Mouse (Mus musculus) neural tube, embryonic 13.5 days (tissue): ENCODE measurements around the gene Prkg1. TPM values are rescaled to one million over a fixed set of nuclear protein-coding genes. Genes with fewer than 3 reads are reported as not detected.

Experiments
- ATAC-seq: fragments of 200-750 bp; cut with Nextera tagmentation; 2 replicates; pipeline ENCODE4 v1.8.0; 2017; ENCODE audit warnings: low read depth, mild to moderate bottlenecking, moderate TSS enrichment, moderate library complexity
- H3K27ac ChIP-seq: fragments of 300-500 bp; sonication (generic); replicated peaks from 2 replicates; pipeline ENCODE4 v1.5.1; 2015; ENCODE audit warnings: moderate library complexity, mild to moderate bottlenecking, inconsistent platforms
- H3K27me3 ChIP-seq: fragments of 300-500 bp; sonication (generic); 2 replicates; pipeline ENCODE4 v1.6.1; 2015; ENCODE audit warnings: mild to moderate bottlenecking, inconsistent platforms
- H3K36me3 ChIP-seq: fragments of 300-500 bp; sonication (generic); 2 replicates; pipeline ENCODE4 v1.6.1; 2015; ENCODE audit warnings: mild to moderate bottlenecking, inconsistent platforms
- H3K4me1 ChIP-seq: fragments of 300-500 bp; sonication (generic); replicated peaks from 2 replicates; pipeline ENCODE4 v1.6.1; 2015; ENCODE audit warnings: inconsistent platforms
- H3K4me2 ChIP-seq: fragments of 300-500 bp; sonication (generic); 2 replicates; pipeline ENCODE4 v1.6.1; 2015; ENCODE audit warnings: inconsistent platforms, mild to moderate bottlenecking, moderate library complexity
- H3K4me3 ChIP-seq: fragments of 300-500 bp; sonication (generic); 2 replicates; pipeline ENCODE4 v1.5.1; 2015; ENCODE audit warnings: mild to moderate bottlenecking, inconsistent platforms
- H3K9ac ChIP-seq: fragments of 300-500 bp; sonication (generic); 2 replicates; pipeline ENCODE4 v1.6.1; 2015; ENCODE audit warnings: moderate library complexity, mild to moderate bottlenecking, inconsistent platforms
- H3K9me3 ChIP-seq: fragments of 300-500 bp; sonication (generic); 2 replicates; pipeline ENCODE4 v1.6.1; 2016; ENCODE audit warnings: inconsistent platforms
- WGBS: fragments of 180-500 bp; shearing (Covaris S2); methylation state at CpG from one replicate; pipeline ENCODE4 v1.1.7; 2015; 5-methylcytosine and 5-hydroxymethylcytosine counted together
- polyA plus RNA-seq: library from polyadenylated mRNA; unstranded; fragments of >200 nt; fragmentation: Nextera tagmentation; extraction: Ambion mirVana; gene quantifications from 2 replicates; pipeline ENCODE4 v1.2.1, GENCODE M21; 2015

Gene Prkg1
- polyA plus RNA-seq: 9.2 and 9.9 TPM in 2 replicates

DNA sequence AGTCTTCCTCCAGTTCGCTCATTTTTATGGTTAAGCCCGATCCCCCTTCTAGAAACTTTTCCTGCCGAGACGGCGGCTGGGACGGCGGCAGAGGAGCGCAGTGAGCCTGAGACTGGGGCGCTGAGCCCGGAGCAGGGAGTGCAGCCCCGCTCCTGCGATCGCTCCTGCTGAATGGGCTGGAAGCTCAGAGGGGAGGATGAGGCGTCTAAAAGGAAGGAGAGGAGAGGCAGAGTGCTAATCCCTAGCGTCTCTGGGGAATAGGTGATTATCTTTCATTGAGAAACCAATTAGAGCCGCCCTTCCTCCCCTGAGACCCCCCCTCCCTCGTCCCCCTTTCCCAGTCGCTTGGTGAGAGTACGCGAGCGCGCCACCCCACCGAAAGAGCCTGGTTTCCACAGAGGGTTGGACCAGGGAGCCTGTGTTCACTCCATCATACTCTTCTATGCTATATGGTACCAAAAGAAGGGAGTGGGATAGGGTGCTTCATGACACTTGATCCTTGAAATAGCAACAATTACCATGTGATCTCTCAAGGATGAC lies at the start of gene Prkg1:
Prkg1 (minus strand) TSS at position 233 of the 540 bp plus-strand sequence.
- peak; percentile 88 for ATAC-seq
- Histone ChIP-seq H3K9me3 (no peaks in the 10 kb centered on the region), H3K4me3 (peak within 1 kb of the TSS; percentile 57), H3K36me3 (no peaks in the 10 kb centered on the region), H3K4me1 (peaks cover 32% of the 10 kb centered on the region), H3K27me3 (peaks cover 48% of the 10 kb centered on the region), H3K27ac (peak within 1 kb of the TSS; percentile 79), H3K9ac (peak within 1 kb of the TSS; percentile 75), H3K4me2 (peak within 1 kb of the TSS; percentile 96)
- WGBS: under 1% methylated on average over 23 of the region's 23 CpGs

DNA sequence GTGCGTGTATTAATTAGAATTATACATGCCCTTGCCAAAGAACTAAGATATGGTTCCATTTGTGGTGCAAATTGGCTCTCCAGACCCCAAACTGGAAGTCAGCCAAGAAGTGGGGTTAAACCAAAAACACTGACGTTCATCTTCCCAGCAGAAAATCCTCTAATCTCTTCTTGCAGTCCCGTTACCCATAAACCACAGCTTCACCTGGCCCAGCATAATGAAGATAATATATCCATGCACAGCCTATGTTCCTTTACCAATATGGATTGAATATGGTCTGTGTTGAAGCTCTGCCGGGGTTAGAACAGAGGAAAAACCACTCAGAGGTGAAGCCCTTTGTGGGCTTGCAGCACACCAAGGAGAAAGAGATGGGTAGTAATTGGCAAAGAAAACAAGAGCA lies 48.3 kb upstream of the Prkg1 start:
- Histone ChIP-seq H3K4me3 (no peak overlapping the region), H3K9me3 (no peaks in the 10 kb centered on the region), H3K9ac (no peak overlapping the region), H3K27me3 (no peaks in the 10 kb centered on the region), H3K4me2 (no peak overlapping the region), H3K27ac (no peak overlapping the region), H3K36me3 (no peaks in the 10 kb centered on the region), H3K4me1 (no peaks in the 10 kb centered on the region)
- ATAC-seq: no peak
- whole genome bisulfite sequencing: 77% methylated on average over 4 of the region's 4 CpGs

DNA sequence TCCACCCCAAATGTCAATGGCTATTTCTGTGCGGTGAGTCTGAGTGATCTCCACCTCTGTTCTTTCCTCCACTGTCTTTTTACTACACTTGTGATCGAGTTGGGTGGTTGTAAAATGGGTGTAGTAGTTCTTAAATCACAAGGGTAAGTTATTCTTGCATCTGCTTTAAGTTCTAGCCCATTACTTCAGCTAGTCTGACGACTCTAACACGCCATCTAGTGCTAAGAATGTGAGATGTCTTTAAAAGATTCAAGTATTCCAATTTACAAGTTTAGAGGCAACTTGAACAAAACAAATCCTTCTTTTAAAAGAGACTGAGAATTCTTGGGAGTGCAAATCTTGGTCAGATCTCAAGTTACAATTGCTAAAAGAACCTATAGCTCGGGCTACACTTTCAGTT lies 46.5 kb upstream of the Prkg1 start:
- 29% methylated on average over 5 of the region's 5 CpGs for WGBS
- no peaks in the 10 kb centered on the region for H3K27me3 ChIP-seq
- H3K36me3 ChIP-seq: no peaks in the 10 kb centered on the region
- no peak overlapping the region for H3K4me2 ChIP-seq
- no peak overlapping the region for H3K4me3 ChIP-seq
- no peaks in the 10 kb centered on the region for H3K4me1 ChIP-seq
- ATAC-seq: no peak
- no peak overlapping the region for H3K9ac ChIP-seq
- H3K9me3 ChIP-seq: no peaks in the 10 kb centered on the region
- no peak overlapping the region for H3K27ac ChIP-seq

DNA sequence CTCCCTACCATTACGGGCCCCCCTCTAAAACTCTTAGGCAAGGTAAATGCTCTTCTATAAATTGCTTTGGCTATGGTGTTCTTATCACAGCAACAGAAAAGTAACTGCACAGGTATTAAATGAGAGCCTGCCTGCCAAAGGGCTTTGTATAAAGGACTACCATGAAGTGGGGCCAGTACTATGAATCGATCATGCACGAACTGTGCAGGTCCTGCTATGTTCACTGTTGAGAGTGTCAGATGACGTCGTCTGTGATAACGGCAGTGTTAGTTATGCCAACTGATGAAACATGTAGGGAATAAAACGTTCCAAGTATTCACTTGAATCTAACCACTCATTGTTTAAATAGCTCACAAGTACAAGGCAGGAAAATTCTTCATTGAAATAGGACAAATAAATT lies 40.6 kb upstream of the Prkg1 start:
- WGBS: 79% methylated on average over 7 of the region's 7 CpGs
- no peak for ATAC-seq
- Histone ChIP-seq H3K4me1 (no peaks in the 10 kb centered on the region), H3K4me2 (no peak overlapping the region), H3K4me3 (no peak overlapping the region), H3K36me3 (no peaks in the 10 kb centered on the region), H3K27me3 (no peaks in the 10 kb centered on the region), H3K27ac (no peak overlapping the region), H3K9ac (no peak overlapping the region), H3K9me3 (no peaks in the 10 kb centered on the region)

DNA sequence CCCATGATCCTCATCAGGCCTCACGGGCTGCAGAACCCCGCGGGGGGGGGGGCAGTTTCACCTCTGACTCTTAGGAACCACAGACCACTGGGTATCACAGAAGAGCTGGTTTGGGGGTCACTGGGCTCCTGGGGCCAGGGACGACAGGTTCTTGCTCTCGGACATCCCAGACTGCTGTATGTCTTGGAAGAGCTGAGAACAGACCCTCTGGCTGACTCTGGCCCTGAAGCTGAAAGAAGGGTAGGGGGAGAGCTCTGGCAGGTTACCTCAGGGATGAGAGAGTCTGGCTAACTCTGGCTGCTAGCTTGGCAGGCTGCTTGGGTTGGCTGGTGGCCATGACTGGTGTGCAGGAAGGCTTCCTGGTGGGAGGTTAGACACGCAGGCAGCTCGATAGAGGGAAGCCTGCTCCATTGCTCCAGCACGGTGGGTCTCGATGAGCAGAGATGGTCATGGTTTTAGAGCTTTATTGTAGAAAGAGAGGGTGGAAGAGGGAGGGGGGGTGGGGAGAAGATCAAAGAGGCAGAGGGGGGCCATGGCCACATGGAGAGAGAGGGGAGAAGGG lies 30.7 kb upstream of the Prkg1 start:
- WGBS: 44% methylated on average over 9 of the region's 9 CpGs

DNA sequence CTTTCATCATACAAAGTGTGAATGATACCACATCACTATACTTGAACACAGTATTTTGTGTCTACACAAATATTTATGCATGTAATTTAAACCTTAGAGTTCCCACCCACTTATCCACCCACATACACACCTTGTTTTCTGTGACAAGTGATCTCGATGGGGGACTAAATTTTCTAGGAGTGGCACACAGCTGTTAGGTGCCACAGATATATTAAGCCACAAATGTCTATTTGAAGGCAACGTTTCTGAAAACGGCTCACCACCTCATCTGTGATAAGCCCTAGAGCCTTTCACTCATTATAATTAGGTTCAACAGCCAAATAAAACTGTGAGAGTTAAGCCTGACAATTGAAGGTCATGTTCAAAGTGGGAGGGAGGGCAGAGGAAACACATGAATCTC lies 26.9 kb upstream of the Prkg1 start:
- H3K9me3 ChIP-seq: no peaks in the 10 kb centered on the region
- H3K4me3 ChIP-seq: no peak overlapping the region
- H3K36me3 ChIP-seq: no peaks in the 10 kb centered on the region
- no peak overlapping the region for H3K4me2 ChIP-seq
- no peak overlapping the region for H3K9ac ChIP-seq
- WGBS: 75% methylated on average over 3 of the region's 3 CpGs
- H3K27ac ChIP-seq: no peak overlapping the region
- no peak for ATAC-seq
- no peaks in the 10 kb centered on the region for H3K4me1 ChIP-seq
- no peaks in the 10 kb centered on the region for H3K27me3 ChIP-seq

More for the DNA sequence above, 30.7 kb upstream of the Prkg1 start:
- H3K9me3 ChIP-seq: no peaks in the 10 kb centered on the region
- H3K27ac ChIP-seq: no peak overlapping the region
- no peaks in the 10 kb centered on the region for H3K36me3 ChIP-seq
- no peaks in the 10 kb centered on the region for H3K27me3 ChIP-seq
- no peaks in the 10 kb centered on the region for H3K4me1 ChIP-seq
- ATAC-seq: no peak
- H3K9ac ChIP-seq: no peak overlapping the region
- H3K4me2 ChIP-seq: no peak overlapping the region
- no peak overlapping the region for H3K4me3 ChIP-seq

DNA sequence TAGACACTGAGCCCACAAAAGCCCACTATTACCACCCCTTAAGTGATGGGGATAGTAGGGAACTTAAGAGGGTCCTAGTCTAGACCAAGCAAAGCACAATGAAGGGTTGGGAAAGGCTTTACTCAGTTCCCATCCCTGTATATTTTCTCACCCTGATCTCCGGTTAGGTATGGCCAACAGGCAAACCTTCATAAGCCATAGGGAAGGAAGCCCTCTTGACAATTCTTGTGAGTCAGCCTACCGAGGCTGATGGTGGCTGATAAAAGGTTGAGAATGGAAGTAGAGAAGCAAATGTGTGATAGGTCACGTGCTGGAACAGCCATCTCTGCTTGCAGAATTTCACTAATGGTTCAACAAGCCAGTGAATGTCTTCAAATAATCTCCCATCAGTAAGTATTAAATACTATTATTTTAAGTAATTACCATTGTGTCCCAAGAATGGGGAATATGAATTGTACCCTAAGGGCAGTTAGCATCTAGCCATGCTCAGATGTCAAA lies 16.7 kb upstream of the Prkg1 start:
- Histone ChIP-seq H3K4me2 (no peak overlapping the region), H3K27me3 (no peaks in the 10 kb centered on the region), H3K36me3 (no peaks in the 10 kb centered on the region), H3K9me3 (no peaks in the 10 kb centered on the region), H3K4me1 (no peaks in the 10 kb centered on the region), H3K4me3 (no peak overlapping the region), H3K27ac (no peak overlapping the region), H3K9ac (no peak overlapping the region)
- 91% methylated on average over 3 of the region's 3 CpGs for WGBS
- no peak for ATAC-seq

DNA sequence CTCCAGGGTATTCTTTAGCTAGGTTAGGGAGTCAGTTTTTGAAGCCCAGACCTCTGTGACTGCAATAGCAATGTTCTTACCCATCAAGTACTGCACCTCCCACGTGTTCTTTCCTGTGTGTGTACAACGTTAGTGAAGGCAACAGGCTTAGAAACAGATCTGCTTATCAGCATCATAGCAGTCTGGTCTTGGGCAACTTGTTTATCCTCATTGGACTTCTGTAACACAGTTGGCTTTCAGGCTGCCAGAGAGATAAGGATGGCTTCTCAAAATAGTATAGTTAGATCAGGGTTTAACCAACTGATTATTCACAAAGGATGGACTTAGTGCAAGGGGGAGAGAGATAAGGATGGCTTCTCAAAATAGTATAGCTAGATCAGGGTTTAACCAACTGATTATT lies 16.2 kb upstream of the Prkg1 start:
- Histone ChIP-seq H3K9ac (no peak overlapping the region), H3K9me3 (no peaks in the 10 kb centered on the region), H3K27me3 (no peaks in the 10 kb centered on the region), H3K4me2 (no peak overlapping the region), H3K27ac (no peak overlapping the region), H3K4me3 (no peak overlapping the region), H3K36me3 (no peaks in the 10 kb centered on the region), H3K4me1 (no peaks in the 10 kb centered on the region)
- WGBS: 84% methylated on average over 2 of the region's 2 CpGs
- no peak for ATAC-seq

DNA sequence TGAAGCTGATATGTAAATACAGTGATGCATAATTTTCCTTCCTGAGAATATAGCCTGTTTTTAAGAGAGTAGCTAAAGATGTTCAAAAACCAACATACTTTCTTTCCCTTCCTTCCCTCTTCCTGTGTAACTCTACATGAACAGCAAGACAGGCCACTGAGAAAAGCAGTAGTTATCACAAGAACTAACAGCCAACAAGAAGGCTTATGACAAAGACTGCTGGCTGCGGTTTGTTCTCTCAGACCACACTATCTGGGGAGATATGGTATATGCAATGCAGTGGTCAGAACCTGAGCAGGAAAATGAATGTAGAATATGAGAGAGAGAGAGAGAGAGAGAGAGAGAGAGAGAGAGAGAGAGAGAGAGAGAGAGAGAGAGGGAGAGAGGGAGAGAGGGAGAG lies 15.4 kb upstream of the Prkg1 start:
- H3K4me1 ChIP-seq: no peaks in the 10 kb centered on the region
- no peak for ATAC-seq
- H3K27me3 ChIP-seq: no peaks in the 10 kb centered on the region
- H3K4me3 ChIP-seq: no peak overlapping the region
- 100% methylated on average over 1 of the region's 1 CpGs for WGBS
- H3K4me2 ChIP-seq: no peak overlapping the region
- no peak overlapping the region for H3K9ac ChIP-seq
- H3K27ac ChIP-seq: no peak overlapping the region
- no peaks in the 10 kb centered on the region for H3K9me3 ChIP-seq
- H3K36me3 ChIP-seq: no peaks in the 10 kb centered on the region

DNA sequence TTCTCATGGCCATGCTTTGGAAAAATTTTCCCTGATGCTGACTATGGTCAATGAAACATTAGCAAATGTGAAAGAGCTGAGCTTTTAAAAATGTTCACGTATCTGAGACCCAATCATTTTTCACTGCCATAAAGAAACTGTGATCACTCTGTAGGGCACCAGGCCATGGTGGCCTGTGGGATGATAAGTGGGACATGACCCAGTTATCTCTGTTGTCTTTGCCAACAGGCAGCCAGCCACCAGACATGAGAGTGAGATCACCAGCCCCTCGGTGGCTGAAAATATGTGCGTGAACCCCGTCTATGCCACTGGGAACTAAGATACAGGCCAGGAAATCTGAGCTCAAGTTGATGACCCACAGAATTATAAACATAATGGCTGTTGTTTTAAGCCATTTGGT lies 14.2 kb upstream of the Prkg1 start:
- H3K4me2 ChIP-seq: no peak overlapping the region
- H3K27me3 ChIP-seq: no peaks in the 10 kb centered on the region
- no peak overlapping the region for H3K4me3 ChIP-seq
- H3K27ac ChIP-seq: no peak overlapping the region
- ATAC-seq: no peak
- WGBS: 82% methylated on average over 4 of the region's 4 CpGs
- no peaks in the 10 kb centered on the region for H3K9me3 ChIP-seq
- H3K36me3 ChIP-seq: no peaks in the 10 kb centered on the region
- H3K9ac ChIP-seq: no peak overlapping the region
- no peaks in the 10 kb centered on the region for H3K4me1 ChIP-seq

DNA sequence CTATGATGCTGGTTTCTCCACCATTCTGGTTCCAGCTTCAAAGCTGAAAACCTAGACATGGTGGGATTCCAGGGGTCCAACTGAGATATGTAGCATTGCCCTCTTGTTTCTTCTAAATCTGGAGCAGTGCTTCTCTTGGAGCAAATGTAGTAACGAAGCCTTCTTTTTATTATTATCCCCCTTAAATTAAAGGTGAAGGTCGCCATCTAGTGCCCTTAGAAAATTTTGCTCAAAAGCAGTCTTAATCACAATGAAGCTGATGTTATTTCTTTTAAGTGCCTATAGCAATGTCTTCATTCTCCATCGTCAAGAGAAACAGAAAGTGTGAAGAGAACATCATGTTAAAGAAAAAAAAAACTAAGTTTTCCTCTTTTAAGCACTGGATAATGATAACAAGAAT lies 2.2 kb upstream of the Prkg1 start:
- WGBS: 3% methylated on average over 3 of the region's 3 CpGs
- no peak for ATAC-seq

DNA sequence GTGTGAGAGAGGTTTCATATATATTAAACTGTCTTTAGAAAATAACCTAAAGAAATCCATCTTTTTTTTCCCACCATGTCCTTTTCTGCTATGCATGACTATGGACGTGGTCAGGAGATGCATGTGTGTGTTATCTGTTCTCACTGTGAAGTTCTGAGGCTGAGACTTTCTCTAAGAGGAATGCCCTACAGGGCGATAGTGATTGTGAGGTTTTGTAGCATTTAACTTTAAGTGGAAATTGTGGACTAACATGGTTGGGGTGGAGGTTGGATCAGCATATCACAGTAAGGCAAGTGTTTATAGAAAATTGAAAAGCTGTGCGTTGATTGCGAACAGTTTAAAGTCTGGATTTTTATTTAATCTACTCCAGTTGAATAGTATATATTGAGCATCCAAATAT lies 618 bp upstream of the Prkg1 start:
- peak overlapping the region; percentile 57 for H3K4me3 ChIP-seq
- peak overlapping the region; percentile 96 for H3K4me2 ChIP-seq
- no peaks in the 10 kb centered on the region for H3K36me3 ChIP-seq
- peaks cover 44% of the 10 kb centered on the region for H3K27me3 ChIP-seq
- H3K4me1 ChIP-seq: peaks cover 32% of the 10 kb centered on the region
- ATAC-seq: no peak
- H3K27ac ChIP-seq: no peak overlapping the region
- H3K9me3 ChIP-seq: no peaks in the 10 kb centered on the region
- no peak overlapping the region for H3K9ac ChIP-seq
- 42% methylated on average over 4 of the region's 4 CpGs for WGBS

More for the DNA sequence above, 2.2 kb upstream of the Prkg1 start:
- Histone ChIP-seq H3K9me3 (no peaks in the 10 kb centered on the region), H3K36me3 (no peaks in the 10 kb centered on the region), H3K27me3 (peaks cover 31% of the 10 kb centered on the region), H3K27ac (no peak overlapping the region), H3K9ac (no peak overlapping the region), H3K4me3 (no peak overlapping the region), H3K4me2 (no peak overlapping the region), H3K4me1 (peaks cover 29% of the 10 kb centered on the region)
